Mouse (Mus musculus) liver, postnatal 0 days (tissue): ENCODE measurements at regions not wholly inside any gene's neighbourhood (a gene's known extent, or its start where the extent isn't known, plus 50 kb on each side); places are given as distances from the start of the nearest gene placed in this dataset.

Experiments
- ATAC-seq: fragments of 200-750 bp; cut with Nextera tagmentation; 2 replicates; pipeline ENCODE4 v1.8.0; 2017; ENCODE audit warnings: mild to moderate bottlenecking, moderate library complexity
- DNase-seq: peaks from one replicate; pipeline ENCODE4 v3.0.0-alpha.2; 2016
- H3K27ac ChIP-seq: fragments of 300-500 bp; sonication (generic); 2 replicates; pipeline ENCODE4 v1.5.1; 2014; ENCODE audit warnings: antibody characterized with exemption, moderate library complexity, mild to moderate bottlenecking, low read depth
- H3K27me3 ChIP-seq: fragments of 300-500 bp; sonication (generic); 2 replicates; pipeline ENCODE4 v1.6.1; 2014; ENCODE audit warnings: low read length, control low read depth, mixed read lengths; ENCODE audit not compliant: insufficient read depth
- H3K36me3 ChIP-seq: fragments of 300-500 bp; sonication (generic); replicated peaks from 2 replicates; pipeline ENCODE4 v1.6.1; 2014; ENCODE audit warnings: mild to moderate bottlenecking, control low read depth, low read length, moderate library complexity, mixed read lengths; ENCODE audit not compliant: insufficient read depth
- H3K4me1 ChIP-seq: fragments of 300-500 bp; sonication (generic); 2 replicates; pipeline ENCODE4 v1.6.1; 2014; ENCODE audit warnings: antibody characterized with exemption, mild to moderate bottlenecking, control low read depth; ENCODE audit not compliant: insufficient read depth
- H3K4me2 ChIP-seq: fragments of 300-500 bp; sonication (generic); 2 replicates; pipeline ENCODE4 v1.6.1; 2014; ENCODE audit warnings: low read depth, mild to moderate bottlenecking, low read length, moderate library complexity, mixed read lengths
- H3K4me3 ChIP-seq: fragments of 300-500 bp; sonication (generic); 2 replicates; pipeline ENCODE4 v1.5.1; 2014; ENCODE audit warnings: low read depth, low read length
- H3K9ac ChIP-seq: fragments of 300-500 bp; sonication (generic); replicated peaks from 2 replicates; pipeline ENCODE4 v1.6.1; 2014; ENCODE audit warnings: mild to moderate bottlenecking, moderate library complexity
- H3K9me3 ChIP-seq: fragments of 300-500 bp; sonication (generic); 2 replicates; pipeline ENCODE4 v1.6.1; 2016; ENCODE audit warnings: mild to moderate bottlenecking, control low read depth, low read length, mixed read lengths
- CTCF ChIP-seq: sonication (generic); IDR thresholded peaks from 2 replicates; pipeline ENCODE4 v1.5.1; 2016; ENCODE audit warnings: antibody characterized with exemption, low read depth
- EP300 ChIP-seq: IDR thresholded peaks from 2 replicates; pipeline ENCODE4 v1.6.1; 2016; ENCODE audit warnings: antibody characterized with exemption, low read depth, mild to moderate bottlenecking
- WGBS: fragments of 180-500 bp; shearing (Covaris S2); extraction: QIAGEN DNeasy Blood & Tissue Kit; methylation state at CpG from one replicate; pipeline ENCODE4 v1.1.7; 2014; ENCODE audit not compliant: insufficient replicate concordance; 5-methylcytosine and 5-hydroxymethylcytosine counted together

- no peak overlapping the region for H3K9ac ChIP-seq
- no peak overlapping the region for H3K27ac ChIP-seq
- H3K4me3 ChIP-seq, result no peak overlapping the region
- H3K9me3 ChIP-seq, result no peaks in the 10 kb centered on the region
- H3K4me2 ChIP-seq, result no peak overlapping the region
- WGBS, result 70% methylated on average over 2 of the region's 2 CpGs
- TF ChIP-seq EP300 (no peak), CTCF (no peak)
- no peaks in the 10 kb centered on the region for H3K27me3 ChIP-seq
- 0 out of 2 replicates have a peak, but pooled peaks cover 2% of the 10 kb centered on the region for H3K4me1 ChIP-seq
- DNase-seq (no peak), ATAC-seq (no peak)
- H3K36me3 ChIP-seq, result no peaks in the 10 kb centered on the region
These were observed 161.2 kb upstream of the Sox2 start for GRCm38 (mm10) chr3:34489008-34489407.

- WGBS, result 21% methylated on average over 9 of the region's 9 CpGs
- Histone ChIP-seq H3K9me3 (no peaks in the 10 kb centered on the region), H3K27me3 (no peaks in the 10 kb centered on the region), H3K36me3 (no peaks in the 10 kb centered on the region), H3K9ac (no peak overlapping the region), H3K27ac (no peak overlapping the region), H3K4me2 (peak overlapping the region; percentile 61; the same call in 1 of the 2 replicates), H3K4me3 (no peak overlapping the region), H3K4me1 (0 out of 2 replicates have a peak, but pooled peaks cover 2% of the 10 kb centered on the region)
- no peak for DNase-seq
- no peak for TF ChIP-seq EP300
- no peak for TF ChIP-seq CTCF
- ATAC-seq, result no peak
These were observed 163.7 kb upstream of the Sox2 start for GRCm38 (mm10) chr3:34486441-34487050.

DNA sequence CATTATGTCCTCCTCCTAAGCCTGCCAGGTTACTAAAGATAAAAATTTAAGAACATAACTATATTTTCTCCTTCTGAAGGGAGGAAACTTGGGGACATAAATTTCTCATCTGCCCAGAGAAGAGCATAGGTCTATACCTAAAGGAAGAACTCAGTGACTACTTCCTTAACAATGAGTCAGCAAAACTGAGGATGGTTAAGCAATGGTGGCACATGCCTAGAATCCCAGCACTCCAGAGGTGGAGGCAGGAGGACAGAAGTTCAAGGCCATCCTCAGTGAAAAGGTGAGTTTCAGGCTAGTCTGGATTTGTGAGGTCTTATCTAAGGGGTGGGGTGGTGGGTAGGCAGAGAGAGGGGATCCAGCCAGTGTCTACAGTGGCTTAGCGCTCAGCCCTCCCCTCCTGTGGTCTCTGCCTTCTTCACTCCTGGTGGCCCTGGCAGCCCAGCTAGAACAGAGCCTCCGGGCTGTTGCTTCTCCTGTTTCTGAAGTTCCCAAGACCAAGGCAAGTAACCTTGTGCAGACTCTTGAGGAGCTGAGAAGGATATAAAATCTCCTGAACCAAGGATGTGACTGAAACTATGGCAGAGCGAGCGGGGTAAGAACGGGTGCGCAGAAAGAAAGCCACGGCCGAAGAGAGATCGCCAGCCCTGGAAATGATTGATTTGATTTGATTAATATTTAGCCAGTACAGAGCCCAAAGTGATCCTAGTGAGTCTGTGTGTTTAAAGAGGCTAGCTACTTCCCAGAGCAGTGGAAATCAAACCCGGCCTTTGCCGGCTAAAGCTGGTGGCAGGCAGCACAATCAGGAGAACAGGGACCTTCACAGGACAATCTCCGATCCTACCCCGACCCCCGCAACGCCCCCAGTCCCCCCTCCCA is 164.6 kb upstream of the Sox2 start:
- Histone ChIP-seq H3K4me3 (no peak overlapping the region), H3K9me3 (no peaks in the 10 kb centered on the region), H3K4me2 (peak overlapping the region; percentile 61), H3K27ac (no peak overlapping the region), H3K27me3 (no peaks in the 10 kb centered on the region), H3K9ac (no peak overlapping the region), H3K36me3 (no peaks in the 10 kb centered on the region), H3K4me1 (0 out of 2 replicates have a peak, but pooled peaks cover 2% of the 10 kb centered on the region)
- TF ChIP-seq EP300 (no peak), CTCF (no peak)
- WGBS, result 42% methylated on average over 15 of the region's 15 CpGs
- ATAC-seq (peak; percentile 85), DNase-seq (peak; percentile 16)

DNA sequence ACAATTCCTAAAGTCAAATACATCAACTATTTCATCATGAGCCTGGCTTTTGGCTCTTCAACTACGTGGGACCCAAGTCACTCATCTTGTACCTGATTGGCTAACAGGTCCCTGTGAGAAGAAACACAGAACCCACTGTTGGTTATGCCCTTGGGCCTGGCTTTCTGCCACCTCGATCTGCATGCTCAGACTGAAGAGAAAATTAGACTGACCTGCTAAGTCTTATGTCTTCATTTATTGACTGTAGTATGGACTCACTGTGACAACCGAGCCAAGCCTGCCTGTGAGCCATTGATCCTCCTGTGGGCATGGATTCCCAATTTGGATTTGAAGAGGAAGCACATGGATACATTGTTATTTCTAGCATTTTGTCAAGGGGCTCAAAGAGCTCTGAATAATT is 166.3 kb upstream of the Sox2 start:
- Histone ChIP-seq H3K9me3 (no peaks in the 10 kb centered on the region), H3K4me2 (no peak overlapping the region), H3K27ac (no peak overlapping the region), H3K27me3 (no peaks in the 10 kb centered on the region), H3K4me3 (no peak overlapping the region), H3K9ac (no peak overlapping the region), H3K4me1 (0 out of 2 replicates have a peak, but pooled peaks cover 2% of the 10 kb centered on the region), H3K36me3 (no peaks in the 10 kb centered on the region)
- ATAC-seq (no peak), DNase-seq (no peak)
- no peak for TF ChIP-seq EP300
- no peak for TF ChIP-seq CTCF
- WGBS, result 57% methylated on average over 3 of the region's 3 CpGs

- Histone ChIP-seq H3K27ac (no peak overlapping the region), H3K9ac (no peak overlapping the region), H3K4me1 (0 out of 2 replicates have a peak, but pooled peaks cover 2% of the 10 kb centered on the region), H3K9me3 (0 out of 2 replicates have a peak, but pooled peaks cover 1% of the 10 kb centered on the region), H3K4me3 (no peak overlapping the region), H3K27me3 (no peaks in the 10 kb centered on the region), H3K4me2 (no peak overlapping the region), H3K36me3 (no peaks in the 10 kb centered on the region)
- DNase-seq (no peak), ATAC-seq (peak; percentile 53)
- TF ChIP-seq CTCF (no peak), EP300 (no peak)
- 53% methylated on average over 16 of the region's 16 CpGs for WGBS
These were observed 168.1 kb upstream of the Sox2 start for GRCm38 (mm10) chr3:34481821-34482713.

- no peak for TF ChIP-seq EP300
- TF ChIP-seq CTCF, result no peak
These were observed 168.9 kb upstream of the Sox2 start for GRCm38 (mm10) chr3:34481314-34481713.

More at GRCm38 (mm10) chr3:34481314-34481713, 168.9 kb upstream of the Sox2 start:
- 60% methylated on average over 3 of the region's 3 CpGs for WGBS
- no peak overlapping the region for H3K4me2 ChIP-seq
- H3K9ac ChIP-seq, result no peak overlapping the region
- H3K4me3 ChIP-seq, result no peak overlapping the region
- no peaks in the 10 kb centered on the region for H3K27me3 ChIP-seq
- no peak for ATAC-seq
- H3K36me3 ChIP-seq, result no peaks in the 10 kb centered on the region
- DNase-seq, result no peak
- H3K27ac ChIP-seq, result no peak overlapping the region
- 0 out of 2 replicates have a peak, but pooled peaks cover 2% of the 10 kb centered on the region for H3K9me3 ChIP-seq
- H3K4me1 ChIP-seq, result no peaks in the 10 kb centered on the region
